Mouse (Mus musculus) C2C12 (cell line): ENCODE data around the gene Tfpt.

Experiments
- CTCF ChIP-seq: IDR thresholded peaks from one replicate; pipeline ENCODE4 v1.5.1; 2011; ENCODE audit not compliant: control insufficient read depth, insufficient read depth, insufficient read length
- MAX ChIP-seq: IDR thresholded peaks from one replicate; pipeline ENCODE4 v1.6.1; 2011; ENCODE audit warnings: mild to moderate bottlenecking, control low read depth

GRCm38 (mm10) chr7:3610437-3610836 lies 19.3 kb downstream of the Tfpt start:
- TF ChIP-seq CTCF, result no peak
- TF ChIP-seq MAX, result no peak
